Mouse (Mus musculus) sigmoid colon, adult 10 weeks (tissue): ENCODE measurements around the gene Mrgprb3. TPM values are rescaled to one million over a fixed set of nuclear protein-coding genes. Genes with fewer than 3 reads are reported as not detected.

Source experiments
- polyA plus RNA-seq: library from polyadenylated mRNA; stranded (reverse); fragments of 350-450 nt; fragmentation: Illumina TruSeq; extraction: RNeasy Lipid Tissue Mini Kit (QIAGEN cat#74804); gene quantifications from one replicate; pipeline ENCODE4 v1.2.3, GENCODE M21; 2014; ENCODE audit warnings: low read depth, low replicate concordance

Gene Mrgprb3
- not detected for polyA plus RNA-seq

DNA sequence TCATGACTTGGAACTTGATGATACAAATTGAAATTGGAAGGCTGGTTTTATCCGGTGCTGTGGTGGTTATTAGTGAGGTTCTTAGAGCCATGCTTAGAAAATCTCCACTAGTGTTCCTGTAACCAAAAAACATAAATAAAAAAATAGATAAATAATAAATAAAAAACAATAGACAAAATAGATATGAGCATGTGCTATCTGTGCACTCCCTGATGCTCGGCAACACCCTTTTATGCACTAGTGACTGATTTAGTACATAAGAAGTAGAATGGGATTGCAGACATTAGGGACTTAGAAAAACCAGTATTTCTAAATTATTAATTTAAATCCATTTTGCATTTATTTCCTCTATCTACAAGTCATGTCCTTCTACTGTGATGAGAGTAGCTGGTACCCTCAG, at the start of gene Mrgprb3:
Gene Mrgprb3, minus strand, starts transcription at position 101 of the 400 bp plus-strand sequence.

Other genes starting within 250 kb of the Mrgprb3 start
- 1.6 TPM for gene Mrgprb1, start 187.5 kb downstream of the Mrgprb3 start, polyA plus RNA-seq
- not detected for gene Mrgprx2, start 144.5 kb downstream of the Mrgprb3 start, polyA plus RNA-seq
- not detected for gene Mrgprb2, start 85.7 kb downstream of the Mrgprb3 start, polyA plus RNA-seq
- 224 TPM for gene Zdhhc13, start 145.2 kb upstream of the Mrgprb3 start, polyA plus RNA-seq
- gene Csrp3, start 204.2 kb upstream of the Mrgprb3 start, polyA plus RNA-seq, result not detected
- 5.8 TPM for gene E2f8, start 237.8 kb upstream of the Mrgprb3 start, polyA plus RNA-seq